27 mouse cellular contexts compared by ENCODE assay signal in the genomic region with DNA sequence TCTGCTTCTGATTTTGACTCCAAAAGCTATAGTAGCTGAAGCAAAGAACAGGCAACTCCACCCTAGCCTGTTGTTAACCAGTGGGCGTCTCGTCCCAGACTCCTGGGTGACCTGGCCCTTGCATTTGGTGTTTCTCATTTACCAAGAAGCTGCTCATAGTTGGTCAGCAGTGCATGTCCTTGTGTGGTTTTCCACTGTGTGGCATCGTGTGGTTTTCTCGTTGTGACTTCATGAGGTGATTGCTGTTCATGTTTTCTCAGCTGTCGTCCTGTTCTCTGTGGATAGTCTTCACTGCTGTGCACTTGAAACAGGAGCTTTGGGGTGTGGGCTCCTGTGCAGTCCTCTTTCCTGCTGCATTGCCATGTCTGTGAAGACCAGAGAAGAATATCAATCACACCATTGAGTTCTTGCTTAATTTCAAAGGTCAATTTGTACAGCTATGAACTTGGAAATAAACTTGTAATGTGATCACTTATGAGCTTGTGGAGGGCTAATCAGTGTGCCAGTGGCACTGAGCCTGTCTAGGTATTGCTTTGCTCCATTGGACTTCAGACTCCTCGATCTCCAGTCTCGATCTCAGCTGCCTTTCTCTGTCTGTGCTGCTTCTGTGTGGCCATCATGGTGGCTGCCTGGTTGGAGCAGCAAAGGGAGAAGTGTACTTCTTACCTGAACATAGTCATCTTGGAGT. TPM values are rescaled to one million over a fixed set of nuclear protein-coding genes. Genes with fewer than 3 reads are reported as not detected.
DNase-seq lines count a peak whose midpoint lies in the region; ATAC-seq and TF ChIP-seq lines count a peak whose summit lies in the region.
"Had no signal": no experiment of that assay in that cellular context is flagged by ENCODE, and none has a peak within 500 bp of the region (broad histone marks: within the 10 kb centered on the region; RNA-seq: fewer than 3 reads in every experiment).

No protein-coding gene starts in this region.

- no peaks in the 10 kb centered on the region; the same call in 1 of the 2 replicates for H3K4me1 ChIP-seq in kidney, adult 2 months (ENCODE audit: control insufficient read depth, insufficient read depth, low read length)
- H3K4me1 ChIP-seq in liver, adult 2 months (ENCODE audit: control insufficient read depth, insufficient read depth, low read length): peaks cover 9% of the 10 kb centered on the region
- no peaks in the 10 kb centered on the region for H3K4me1 ChIP-seq in intestine, embryonic 15.5 days (replicated peaks)
- H3K4me1 ChIP-seq: limb, embryonic 12.5 days; liver, embryonic 12.5 days had no signal

- POLR2A ChIA-PET in Patski (lab: Charles Lee): no interaction called here

- no peak for TF ChIP-seq CTCF in kidney, adult 2 months (conservative IDR thresholded peaks at IDR 0.05; ENCODE audit: insufficient read depth, insufficient read length, low read depth, low read length)
- TF ChIP-seq CTCF in liver, adult 2 months (IDR thresholded peaks at IDR 0.05; ENCODE audit: low read depth, low read length): no peak
- TF ChIP-seq CTCF in Patski (IDR thresholded peaks at IDR 0.05): no peak

- no peaks in the 10 kb centered on the region for H3K36me3 ChIP-seq in kidney, adult 2 months (ENCODE audit: control insufficient read depth, insufficient read depth, low read length)
- no peaks in the 10 kb centered on the region; the same call in none of the 2 replicates for H3K36me3 ChIP-seq in liver, adult 2 months (ENCODE audit: control insufficient read depth, insufficient read depth, low read length)
- no peaks in the 10 kb centered on the region for H3K36me3 ChIP-seq in intestine, embryonic 15.5 days
- H3K36me3 ChIP-seq: neural tube, embryonic 13.5 days had no signal

- in situ Hi-C loops in Patski (cut with MboI; ENCODE audit: low pct_unique_long_range_greater_than_20kb): no loop called here

- H3K79me2 ChIP-seq in liver, adult 2 months (ENCODE audit: control insufficient read depth, insufficient read depth, low read length): no peaks in the 10 kb centered on the region

- peak; percentile 62 for ATAC-seq in Patski
- ATAC-seq in intestine, embryonic 15.5 days: no peak
- ATAC-seq: forebrain, embryonic 13.5 days; intestine, postnatal 0 days; liver, embryonic 12.5 days; liver, postnatal 0 days; midbrain, embryonic 16.5 days had no signal

- no peak overlapping the region for H3K4me3 ChIP-seq in kidney, adult 2 months (ENCODE audit: insufficient read depth, low read depth, low read length)
- H3K4me3 ChIP-seq in liver, adult 2 months (ENCODE audit: insufficient read depth, low read depth, low read length): no peak overlapping the region
- H3K4me3 ChIP-seq in intestine, embryonic 15.5 days (replicated peaks): no peak overlapping the region
- H3K4me3 ChIP-seq: forebrain, embryonic 13.5 days; hindbrain, embryonic 13.5 days; layer of hippocampus, adult 2 months; limb, embryonic 12.5 days; liver, embryonic 12.5 days; neural tube, embryonic 13.5 days had no signal

- DNase-seq in kidney, adult 2 months: peak; percentile 9
- DNase-seq in kidney, adult 18-20 months: no peak
- peak; percentile 78 for DNase-seq in liver, adult 2 months (ENCODE audit: extremely low read depth, low read depth, low spot score)
- DNase-seq in liver: no peak
- no peak for DNase-seq in Patski (ENCODE audit: low read depth, low spot score)
- DNase-seq in right cerebral cortex, postnatal 25 days: no peak
- DNase-seq: adrenal gland, adult 8-10 months; cerebellum, adult 2 months; cerebellum, postnatal 14 days; gastrocnemius, postnatal 25 days; heart, adult 18-20 months; heart, postnatal 4 days; kidney, postnatal 36 days; liver, postnatal 0 days; lung, postnatal 36 days; thymus, postnatal 4 days had no signal

- H3K27ac ChIP-seq in kidney, adult 2 months (ENCODE audit: insufficient read depth, low read depth, low read length): no peak overlapping the region
- H3K27ac ChIP-seq in liver, adult 2 months (replicated peaks; ENCODE audit: insufficient read depth, low read depth, low read length): no peak overlapping the region
- no peak overlapping the region for H3K27ac ChIP-seq in intestine, embryonic 15.5 days
- H3K27ac ChIP-seq: forebrain, embryonic 13.5 days; hindbrain, embryonic 13.5 days; layer of hippocampus, adult 2 months; limb, embryonic 12.5 days; liver, embryonic 12.5 days; neural tube, embryonic 13.5 days had no signal

- no peak for TF ChIP-seq POLR2A in kidney, adult 2 months (IDR thresholded peaks at IDR 0.05; ENCODE audit: low read depth, low read length)
- TF ChIP-seq POLR2A in liver, adult 2 months (IDR thresholded peaks at IDR 0.05; ENCODE audit: extremely low read depth, insufficient read depth, low read length): no peak

- 43% methylated on average over 7 of the region's 7 CpGs for WGBS in kidney, adult 2 months
- 66% methylated on average over 7 of the region's 7 CpGs for WGBS in liver, adult 2 months
- WGBS in intestine, embryonic 15.5 days: 89% methylated on average over 7 of the region's 7 CpGs

- CTCF ChIA-PET in Patski (lab: Charles Lee): interaction anchor here (0.7 to 1.5 kb wide), 2 partner anchors 16 to 19 kb away, joined by 3 to 6 read pairs; no protein-coding TSS in a partner anchor

- H3K4me2 ChIP-seq in intestine, embryonic 15.5 days (replicated peaks): no peak overlapping the region
- H3K4me2 ChIP-seq: forebrain, embryonic 13.5 days; heart, embryonic 11.5 days; hindbrain, embryonic 13.5 days; limb, embryonic 12.5 days; liver, embryonic 12.5 days; midbrain, embryonic 11.5 days; neural tube, embryonic 13.5 days had no signal

- H3K9ac ChIP-seq in liver, adult 2 months (ENCODE audit: low read depth, low read length): no peak overlapping the region
- H3K9ac ChIP-seq in intestine, embryonic 15.5 days: no peak overlapping the region
- H3K9ac ChIP-seq: forebrain, embryonic 13.5 days; hindbrain, embryonic 13.5 days; limb, embryonic 12.5 days; liver, embryonic 12.5 days; liver, postnatal 0 days; neural tube, embryonic 13.5 days had no signal

- no peaks in the 10 kb centered on the region for H3K9me3 ChIP-seq in intestine, embryonic 15.5 days
- H3K9me3 ChIP-seq: hindbrain, embryonic 13.5 days; neural tube, embryonic 13.5 days had no signal

- H3K27me3 ChIP-seq in kidney, adult 2 months (replicated peaks; ENCODE audit: control insufficient read depth, insufficient read depth, low read length): no peaks in the 10 kb centered on the region
- no peaks in the 10 kb centered on the region for H3K27me3 ChIP-seq in liver, adult 2 months (ENCODE audit: control insufficient read depth, insufficient read depth, low read length)
- no peaks in the 10 kb centered on the region for H3K27me3 ChIP-seq in Patski
- H3K27me3 ChIP-seq in intestine, embryonic 15.5 days (replicated peaks): no peaks in the 10 kb centered on the region
- H3K27me3 ChIP-seq: forebrain, embryonic 13.5 days; hindbrain, embryonic 13.5 days; limb, embryonic 12.5 days; liver, embryonic 12.5 days; neural tube, embryonic 13.5 days had no signal

RNA-seq across cellular contexts. Expression of a gene that starts 40.1 kb away (rescaled TPM):
- polyA plus RNA-seq in kidney, adult 2 months (2012; rRNA removed): 67.4 and 77.1 TPM in 2 replicates
- 46.7 and 54.1 TPM in 2 replicates for total RNA-seq in liver, adult 2 months (2014; rRNA removed)
- polyA plus RNA-seq in liver, adult 2 months (2012; rRNA removed): 26.3 and 28.8 TPM in 2 replicates
- polyA plus RNA-seq in Patski (2021): 63.1 TPM
- 18.9 and 19.1 TPM in 2 replicates for polyA plus RNA-seq in intestine, embryonic 15.5 days (2015; fragmentation: Nextera tagmentation; extraction: Ambion mirVana)

Comparison
In these comparisons a context has a peak if more than half of its experiments do, and no peak if none do; other contexts are left out.
1. DNase-seq: peak in kidney, adult 2 months (single experiment) and liver, adult 2 months (single experiment); none in kidney, adult 18-20 months (single experiment), liver (single experiment), Patski (single experiment) and right cerebral cortex, postnatal 25 days (single experiment).